Mouse (Mus musculus): ENCODE results near the gene AB124611. TPM values are rescaled to one million over a fixed set of nuclear protein-coding genes. Genes with fewer than 3 reads are reported as not detected.
"Not testable (repeated sequence)": the region's sequence is repeated elsewhere in the genome, so short reads cannot be mapped to it uniquely, and the experiment has no call there.

The AB124611 gene
- total RNA-seq, 2 experiments from 2014 or later: 2.1 TPM

DNA sequence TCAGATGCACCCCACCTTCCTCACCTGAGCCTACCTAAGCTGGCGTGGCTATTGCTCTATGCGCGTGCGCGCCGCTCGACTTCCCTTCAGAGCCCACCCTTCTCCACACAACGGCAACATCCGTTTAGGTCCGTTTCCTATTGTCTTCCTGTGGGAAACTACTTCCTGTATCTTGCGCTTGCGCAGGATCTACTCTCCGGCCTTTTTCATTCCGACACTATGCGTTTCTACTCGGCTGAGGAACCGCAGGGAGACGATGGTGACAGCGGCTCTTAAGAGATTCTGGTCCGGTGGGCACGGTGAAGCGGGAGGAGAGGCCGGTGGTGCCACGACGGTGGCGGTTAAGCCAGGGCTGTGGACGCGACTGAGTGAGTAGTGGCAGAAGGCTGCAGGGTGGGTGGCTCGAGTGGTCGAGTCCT, 66.7 kb downstream of the AB124611 start, which contains the start of the genes Timm29 and Yipf2:
Timm29 (plus strand) TSS at position 20 of the 419 bp plus-strand sequence.
Yipf2 (minus strand) TSS at position 126 of the 419 bp plus-strand sequence.
- intact Hi-C loops (cut with DNase I): loop anchor here (5.0 kb wide), 1 partner anchor 45 kb away; the partner anchor contains the start of gene Carm1
- DNase-seq: peak; percentile 84 to 90

DNA sequence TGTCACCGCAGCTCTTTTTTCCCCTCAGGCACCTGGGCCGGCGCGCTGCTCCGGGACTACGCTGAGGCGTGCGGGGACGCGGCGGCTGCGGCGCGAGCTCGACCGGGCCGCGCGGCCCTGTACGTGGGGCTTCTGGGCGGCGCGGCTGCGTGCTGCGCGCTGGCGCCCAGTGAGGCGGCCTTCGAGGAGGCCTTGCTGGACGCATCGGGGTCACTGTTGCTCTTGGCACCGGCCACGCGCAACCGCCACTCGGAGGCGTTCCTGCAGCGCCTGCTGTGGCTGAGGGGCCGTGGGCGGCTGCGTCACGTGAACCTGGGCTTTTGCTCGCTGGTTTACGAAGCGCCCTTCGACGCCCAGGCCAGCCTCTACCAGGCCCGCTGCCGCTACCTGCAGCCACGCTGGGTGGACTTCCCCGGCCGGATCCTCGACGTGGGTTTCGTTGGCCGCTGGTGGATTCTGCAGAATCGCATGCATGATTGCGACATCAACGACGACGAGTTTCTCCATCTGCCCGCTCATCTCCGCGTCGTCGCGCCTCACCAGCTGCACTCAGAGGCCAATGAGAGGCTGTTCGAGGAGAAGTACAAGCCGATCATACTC, 67.2 kb downstream of the AB124611 start:
- peak; percentile 21 to 51 for DNase-seq
- intact Hi-C loops (cut with DNase I): loop anchor here (5.0 kb wide), 1 partner anchor 46 kb away; the partner anchor contains the start of gene Carm1

DNA sequence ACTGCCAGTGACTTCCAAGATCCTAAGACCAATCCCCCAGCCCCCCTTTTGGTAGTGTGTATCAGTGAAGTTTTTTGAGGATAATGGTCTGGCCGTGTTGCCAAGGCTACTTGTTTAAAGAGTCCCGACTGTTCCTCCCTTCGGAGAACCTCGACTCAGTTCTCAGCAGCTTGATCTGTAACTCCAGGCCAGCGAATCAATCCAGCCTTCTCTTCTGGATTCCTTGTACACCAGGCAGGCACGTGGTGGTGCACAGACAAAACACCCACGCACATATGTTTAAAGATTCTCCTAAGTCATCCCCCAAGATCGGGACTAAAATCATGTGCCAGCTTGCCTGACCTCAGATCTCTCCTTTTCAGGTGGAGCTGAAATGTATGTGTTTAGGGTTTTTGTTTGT, 68.4 kb downstream of the AB124611 start:
- intact Hi-C loops (cut with DNase I): loop anchor here (5.0 kb wide), 1 partner anchor 47 kb away; the partner anchor contains the start of gene Carm1
- DNase-seq: not testable (repeated sequence)

DNA sequence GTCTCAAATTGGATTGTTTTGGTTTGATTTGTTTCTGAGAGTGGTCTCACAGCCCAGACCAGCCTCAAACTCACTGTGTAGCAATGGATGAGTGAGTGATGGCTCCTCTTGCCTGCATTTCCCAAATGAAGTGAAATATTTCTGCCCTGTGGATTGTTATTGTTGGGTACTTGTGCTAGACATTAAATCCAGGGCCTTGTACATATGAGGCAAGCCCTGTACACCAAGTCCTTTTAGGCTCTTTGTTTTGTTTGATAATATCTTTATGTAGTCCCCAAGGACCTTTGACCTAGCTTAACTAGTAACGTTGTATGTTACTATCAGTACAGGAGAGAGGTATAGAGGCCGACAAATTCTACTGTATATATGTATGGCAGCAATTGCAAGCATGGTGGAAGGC, 68.9 kb downstream of the AB124611 start:
- no peak for DNase-seq
- intact Hi-C loops (cut with DNase I): loop anchor here (5.0 kb wide), 1 partner anchor 48 kb away; the partner anchor contains the start of gene Carm1

Small RNA genes lying within 50 kb of the gene (microRNA-seq; reads per million reads assigned to microRNA genes)
- gene Mir199a-1: 0 reads per million in 2 experiments

Other genes with a start within 250 kb of the AB124611 start
- 10 to 100 TPM; 17.0 to 22.6 TPM for gene Kri1, start 238.2 kb upstream of the AB124611 start, total RNA-seq (2021)
- 10 to 100 TPM; 17.9 to 21.1 TPM for gene Cdkn2d, start 234.8 kb upstream of the AB124611 start, total RNA-seq (2021)
- under 1 TPM in 1 of 2 experiments, not detected in 1; 0.12 TPM for gene Ap1m2, start 213.8 kb upstream of the AB124611 start, total RNA-seq (2021)
- 100 to 1,000 TPM; 105 to 116 TPM for gene Slc44a2, start 205.5 kb upstream of the AB124611 start, total RNA-seq (2021)
- gene Ilf3, start 158.3 kb upstream of the AB124611 start, total RNA-seq (2021): 10 to 100 TPM; 30.6 to 31.3 TPM
- gene Qtrt1, start 114.3 kb upstream of the AB124611 start, total RNA-seq (2021): 10 to 100 TPM in 1 of 2 experiments, 1 to 10 TPM in 1; 8.5 to 11.2 TPM
- 10 to 100 TPM; 78.3 to 81.6 TPM for gene Dnm2, start 101.3 kb upstream of the AB124611 start, total RNA-seq (2021)
- gene Tmed1, start 15.9 kb upstream of the AB124611 start, total RNA-seq (2021): 10 to 100 TPM; 40.7 to 44.5 TPM
- 10 to 100 TPM; 50.3 to 54.2 TPM for gene Carm1, start 20.7 kb downstream of the AB124611 start, total RNA-seq (2021)
- 10 to 100 TPM; 49.4 to 50.7 TPM for gene Timm29, start 66.5 kb downstream of the AB124611 start, total RNA-seq (2021)
- gene Yipf2, start 66.7 kb downstream of the AB124611 start, total RNA-seq (2021): 1 to 10 TPM; 6.6 to 7.0 TPM
- gene Smarca4, start 90.0 kb downstream of the AB124611 start, total RNA-seq (2021): 10 to 100 TPM; 46.5 to 51.6 TPM
- gene Ldlr, start 197.3 kb downstream of the AB124611 start, total RNA-seq (2021): 1 to 10 TPM; 3.4 to 3.8 TPM
- gene Spc24, start 234.1 kb downstream of the AB124611 start, total RNA-seq (2021): 1 to 10 TPM; 4.7 to 6.5 TPM